Mouse (Mus musculus) kidney, adult 8-10 months (tissue): ENCODE measurements around the gene Aagab.

Experiments used
- DNase-seq, 2 experiments: peaks; one replicate each; pipeline ENCODE4 v3.0.0; 2022

Gene Aagab

GRCm38 (mm10) chr9:63602043-63602939, at the start of gene Aagab, which contains the start of gene Iqch:
Gene Aagab, plus strand, starts transcription at chr9:63602660.
Gene Iqch, minus strand, starts transcription at chr9:63602493.
- peak; percentile 96 for DNase-seq

DNA sequence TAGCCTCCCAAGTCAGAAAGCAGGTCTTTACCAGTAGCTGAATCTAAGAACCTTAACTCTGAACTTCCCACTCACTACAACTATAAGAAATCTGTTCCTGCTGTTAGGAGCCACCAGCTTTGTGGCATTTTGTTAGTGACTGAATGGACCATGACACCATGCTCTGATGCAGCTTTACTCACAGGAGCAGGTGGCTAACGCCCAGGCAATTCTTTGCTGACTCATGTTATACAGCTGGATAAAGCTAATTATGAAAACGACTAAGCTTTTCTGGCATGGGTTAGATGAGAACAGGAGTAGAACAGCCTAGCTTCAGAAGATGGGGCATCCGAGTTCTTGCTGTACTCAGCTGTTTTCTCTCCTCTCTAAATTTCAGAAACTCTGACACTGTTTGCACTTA, 48.8 kb upstream of the Aagab start:
- no peak for DNase-seq

GRCm38 (mm10) chr9:63555460-63555990, 46.9 kb upstream of the Aagab start:
- DNase-seq: no peak

DNA sequence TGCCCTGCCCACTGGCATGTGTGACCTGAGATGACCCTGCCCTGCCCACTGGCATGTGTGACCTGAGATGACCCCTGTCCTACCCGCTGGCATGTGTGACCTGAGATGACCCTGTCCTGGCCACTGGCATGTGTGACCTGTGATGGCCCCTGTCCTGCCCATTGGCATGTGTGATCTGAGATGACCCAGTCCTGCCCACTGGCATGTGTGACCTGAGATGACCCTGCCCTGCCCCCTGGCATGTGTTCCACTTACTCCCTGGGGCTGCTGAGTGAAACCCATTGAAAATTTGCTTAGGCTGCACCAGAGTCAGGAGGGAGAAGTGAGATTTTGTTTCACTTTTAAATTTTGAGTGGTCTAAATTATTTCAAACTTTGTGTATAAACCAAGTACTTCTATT, 46.1 kb upstream of the Aagab start:
- DNase-seq: no peak

DNA sequence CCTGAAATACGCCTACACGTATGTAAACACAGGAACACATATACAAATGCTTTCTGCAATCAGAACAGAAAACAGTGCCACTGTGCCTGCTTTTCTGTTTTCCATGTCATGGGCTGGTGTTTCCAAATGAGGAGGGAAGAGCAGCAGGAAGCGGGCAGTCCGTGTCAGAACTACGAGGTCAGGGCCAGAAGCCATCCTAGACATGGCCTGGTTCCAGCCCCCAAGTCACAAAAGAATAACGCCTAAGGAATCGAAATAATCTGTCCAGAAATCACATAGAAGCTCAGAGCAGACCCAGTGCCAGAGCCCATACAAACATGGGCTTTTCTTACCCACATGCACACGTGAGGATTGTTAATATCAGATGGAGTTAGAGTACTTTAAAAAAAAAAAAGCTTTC, 45.5 kb upstream of the Aagab start:
- DNase-seq: no peak

- no peak for DNase-seq
Measured at GRCm38 (mm10) chr9:63561931-63562330, 40.5 kb upstream of the Aagab start.

GRCm38 (mm10) chr9:63563436-63563835, 39.0 kb upstream of the Aagab start:
- no peak for DNase-seq

DNA sequence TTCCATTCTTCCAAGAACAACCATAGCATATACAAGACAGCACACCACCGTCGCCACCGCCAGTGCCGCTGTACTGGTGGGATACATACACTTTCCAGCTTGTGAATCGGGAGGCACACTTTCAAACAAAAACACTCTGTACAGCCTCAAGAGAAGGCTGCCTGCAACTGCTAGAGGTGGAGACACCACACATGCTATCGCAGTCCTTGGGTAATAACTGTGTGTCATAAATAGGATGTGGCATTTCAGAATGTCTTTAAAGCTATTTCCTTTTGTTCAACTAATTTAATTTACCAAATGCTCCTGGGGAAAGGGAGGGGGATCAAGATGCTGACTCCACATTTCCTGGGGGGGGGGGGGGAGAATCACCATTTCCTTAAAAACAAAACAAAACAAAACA, 34.1 kb upstream of the Aagab start:
- DNase-seq: no peak

GRCm38 (mm10) chr9:63568808-63569207, 33.7 kb upstream of the Aagab start:
- no peak for DNase-seq

DNA sequence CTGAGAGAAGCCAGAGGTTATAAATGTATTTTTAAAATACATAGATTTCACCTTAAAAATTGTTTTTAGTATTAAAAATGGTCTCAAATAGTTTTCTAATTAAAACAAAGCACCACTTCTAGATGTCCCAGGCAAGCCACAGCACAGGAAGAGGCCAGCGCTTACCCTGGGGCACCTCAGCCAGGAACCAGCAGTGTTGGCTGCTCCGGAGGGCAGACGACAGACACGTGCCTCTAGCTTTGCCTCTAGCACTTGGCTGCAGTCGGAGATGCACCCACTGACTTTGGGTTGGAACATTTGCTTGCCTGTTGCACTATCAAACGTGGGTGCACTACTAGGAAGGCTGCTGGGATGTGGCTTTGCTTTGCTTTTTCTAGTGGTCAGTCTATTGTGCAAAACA, 30.6 kb upstream of the Aagab start:
- DNase-seq: no peak

GRCm38 (mm10) chr9:63572874-63573273, 29.6 kb upstream of the Aagab start:
- DNase-seq: no peak

DNA sequence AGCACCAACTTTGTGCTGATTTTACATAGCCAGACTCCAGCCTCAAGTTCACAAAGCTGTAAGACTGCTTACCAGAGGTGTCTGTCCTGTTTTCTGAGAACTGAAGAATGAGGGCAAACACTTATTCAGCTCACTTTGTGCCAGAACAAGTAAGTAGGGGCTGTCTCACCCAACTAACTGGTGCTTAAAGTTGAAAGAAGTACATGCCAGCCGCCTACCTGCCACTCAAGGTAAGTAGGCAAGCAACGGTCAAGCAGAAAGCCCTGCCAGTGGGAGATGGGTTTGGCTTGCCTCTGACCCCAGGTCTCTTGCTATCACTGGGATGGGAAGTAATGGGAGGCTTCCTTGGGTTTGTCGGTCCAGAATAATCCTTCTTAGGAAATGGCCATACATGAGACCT, 25.0 kb upstream of the Aagab start:
- DNase-seq: no peak

DNA sequence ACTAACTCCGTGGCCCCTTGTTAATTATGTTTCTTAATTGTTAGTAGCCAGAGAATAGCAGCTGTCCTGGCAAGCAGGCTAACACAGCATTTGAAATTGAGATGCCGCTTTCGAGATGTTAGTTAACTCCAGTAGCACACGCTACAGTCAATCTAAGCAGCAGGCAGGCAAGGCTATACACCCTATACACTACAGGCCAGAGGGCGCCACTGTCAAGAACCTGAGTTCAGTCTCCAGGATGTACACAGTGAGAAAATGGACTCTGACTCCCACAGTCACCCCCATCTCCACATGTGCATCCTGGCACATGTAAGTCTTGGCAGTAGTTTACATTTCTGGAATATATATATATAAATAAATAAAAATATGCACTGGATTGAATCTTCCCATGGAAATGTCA, 22.8 kb upstream of the Aagab start:
- no peak for DNase-seq

DNA sequence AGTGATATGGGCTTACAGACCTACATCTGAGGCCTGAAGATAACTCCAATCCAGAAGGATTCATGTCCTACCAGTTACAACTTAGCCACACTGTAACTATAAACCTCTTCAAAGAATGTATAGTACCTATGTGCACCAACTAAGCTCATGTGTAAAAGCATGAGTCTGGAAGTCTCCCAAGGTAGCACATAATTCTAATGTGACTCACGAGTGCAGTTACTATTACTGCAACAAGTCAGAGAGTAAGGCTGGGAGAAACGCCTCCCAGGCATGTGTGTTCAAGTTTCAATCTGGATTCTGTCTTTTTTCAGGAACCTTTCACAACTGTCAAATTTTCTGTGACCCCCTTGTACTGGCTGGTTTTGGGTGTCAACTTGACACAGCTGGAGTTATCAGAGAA, 22.4 kb upstream of the Aagab start:
- no peak for DNase-seq

GRCm38 (mm10) chr9:63581778-63582177, 20.7 kb upstream of the Aagab start:
- DNase-seq: no peak

DNA sequence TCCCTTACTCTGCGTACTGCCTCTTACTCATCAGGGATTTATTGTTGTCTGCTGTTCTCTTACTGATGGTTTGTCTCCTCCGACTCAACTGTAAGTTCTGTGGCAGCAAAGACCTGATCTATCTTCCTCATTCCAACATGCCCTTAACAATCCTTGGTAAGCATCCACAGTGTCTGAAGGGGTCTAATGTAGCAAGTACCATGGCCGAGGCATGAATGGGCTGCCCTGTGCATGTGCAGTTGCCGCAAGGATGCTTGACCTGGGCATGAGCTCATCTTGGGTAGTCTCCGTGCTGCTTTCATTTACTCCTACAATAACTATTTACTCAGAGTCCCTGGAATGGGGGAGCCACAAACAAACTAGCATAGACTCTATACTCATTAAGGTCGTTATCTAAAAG, 17.2 kb upstream of the Aagab start:
- no peak for DNase-seq

- no peak for DNase-seq
Measured at GRCm38 (mm10) chr9:63589209-63589608, 13.3 kb upstream of the Aagab start.

DNA sequence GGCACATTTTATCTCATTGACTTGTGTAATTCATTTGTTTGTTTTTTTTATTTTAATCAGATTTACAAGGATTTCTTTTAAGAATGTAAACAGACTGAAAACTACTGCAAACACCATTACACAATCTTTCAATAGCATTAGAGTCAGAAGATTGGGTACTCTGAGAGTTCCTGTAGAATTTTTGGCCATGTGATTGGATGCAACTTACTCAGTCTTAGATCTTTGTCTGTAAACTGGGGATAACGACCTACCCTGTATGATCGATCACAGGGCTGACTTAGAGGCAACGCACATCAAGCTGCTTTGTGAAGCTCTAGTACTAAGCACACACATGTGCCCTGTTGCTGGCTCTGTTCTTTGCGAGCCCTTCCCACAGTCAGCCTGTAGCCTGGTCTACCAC, 11.9 kb upstream of the Aagab start:
- DNase-seq: no peak

DNA sequence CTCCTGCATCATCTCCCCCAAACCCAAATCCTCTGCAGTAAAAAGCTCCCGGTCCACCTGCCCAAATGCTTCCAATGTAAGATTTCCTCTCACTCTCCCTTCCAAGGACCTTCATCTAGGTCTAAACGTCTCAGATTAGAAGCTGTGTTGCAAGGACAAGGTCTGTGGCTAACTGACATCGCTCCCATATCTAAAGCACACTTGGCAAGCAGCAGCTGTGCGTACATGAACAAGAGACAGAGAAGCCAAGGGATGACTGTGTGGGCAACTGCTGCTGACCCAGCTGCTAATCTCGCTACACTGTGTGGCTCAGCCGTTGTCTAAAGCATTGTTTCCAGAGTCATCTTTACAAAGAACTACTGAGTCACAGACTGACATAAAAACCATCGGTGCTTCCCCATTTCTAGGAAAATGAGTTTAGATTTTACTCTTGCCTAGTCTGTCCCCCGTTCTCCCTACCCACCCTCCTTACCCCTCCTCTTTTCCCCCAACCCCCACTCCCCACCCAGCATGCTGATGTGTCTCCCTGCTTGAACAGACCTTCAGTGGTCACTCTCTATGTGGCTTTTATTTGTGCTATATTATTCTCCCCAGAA, 10.7 kb upstream of the Aagab start:
- no peak for DNase-seq

DNA sequence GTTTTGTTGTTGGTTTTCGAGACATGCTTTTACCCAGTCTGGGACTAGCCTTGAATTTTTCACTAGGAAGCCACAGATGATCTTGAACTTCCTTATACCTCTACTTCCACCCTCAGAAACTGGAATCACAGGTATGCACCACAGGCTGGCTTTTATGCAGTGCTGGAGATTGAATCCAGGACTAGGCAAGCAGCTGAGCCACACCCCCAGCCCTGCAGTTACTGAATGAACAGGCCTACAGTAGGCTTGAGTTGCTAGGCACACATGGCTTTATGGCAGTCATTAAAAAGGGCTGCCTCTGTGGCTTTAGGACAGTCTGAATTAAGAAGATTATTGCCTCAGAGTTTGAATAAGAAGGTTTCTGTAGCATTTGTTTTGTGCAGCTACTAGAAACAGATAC, 7.4 kb upstream of the Aagab start:
- DNase-seq: no peak

GRCm38 (mm10) chr9:63595652-63596051, 6.8 kb upstream of the Aagab start:
- no peak for DNase-seq

- peak; percentile 76 to 83 for DNase-seq
Measured at GRCm38 (mm10) chr9:63596660-63597059, 5.8 kb upstream of the Aagab start.

GRCm38 (mm10) chr9:63603849-63604248, 1.4 kb downstream of the Aagab start:
- peak in 1 of 2 experiments; percentile 42 for DNase-seq

- DNase-seq: no peak
Measured at GRCm38 (mm10) chr9:63606594-63606993, 4.1 kb downstream of the Aagab start.
